Mouse (Mus musculus) liver, embryonic 11.5 days (tissue): ENCODE measurements around the gene Ppp1r18. TPM values are rescaled to one million over a fixed set of nuclear protein-coding genes. Genes with fewer than 3 reads are reported as not detected.

Experiments used
- ATAC-seq: fragments of 200-750 bp; cut with Nextera tagmentation; replicated peaks from 2 replicates; pipeline ENCODE4 v1.8.0; 2017; ENCODE audit warnings: moderate number of reproducible peaks, mild to moderate bottlenecking, moderate TSS enrichment, moderate library complexity; ENCODE audit not compliant: low FRiP score
- DNase-seq: peaks from one replicate; pipeline ENCODE4 v3.0.0-alpha.2; 2017; ENCODE audit warnings: low spot score
- H3K27ac ChIP-seq: fragments of 300-500 bp; sonication (generic); 2 replicates; pipeline ENCODE4 v1.5.1; 2014; ENCODE audit warnings: mild to moderate bottlenecking, low read depth, low read length, control low read depth
- H3K27me3 ChIP-seq: fragments of 300-500 bp; sonication (generic); replicated peaks from 2 replicates; pipeline ENCODE4 v1.6.1; 2014; ENCODE audit warnings: low read length, mixed read lengths; ENCODE audit not compliant: control insufficient read depth, insufficient read depth
- H3K36me3 ChIP-seq: fragments of 300-500 bp; sonication (generic); 2 replicates; pipeline ENCODE4 v1.6.1; 2014; ENCODE audit warnings: mild to moderate bottlenecking, low read length, moderate library complexity, mixed read lengths; ENCODE audit not compliant: control insufficient read depth, insufficient read depth
- H3K4me1 ChIP-seq: fragments of 300-500 bp; sonication (generic); replicated peaks from 2 replicates; pipeline ENCODE4 v1.6.1; 2014; ENCODE audit warnings: low read length, mixed read lengths; ENCODE audit not compliant: control insufficient read depth, insufficient read depth
- H3K4me2 ChIP-seq: fragments of 300-500 bp; sonication (generic); 2 replicates; pipeline ENCODE4 v1.6.1; 2014; ENCODE audit warnings: mild to moderate bottlenecking, control low read depth, moderate library complexity
- H3K4me3 ChIP-seq: fragments of 300-500 bp; sonication (generic); 2 replicates; pipeline ENCODE4 v1.5.1; 2014; ENCODE audit warnings: low read depth, low read length, control low read depth
- H3K9ac ChIP-seq: fragments of 300-500 bp; sonication (generic); 2 replicates; pipeline ENCODE4 v1.6.1; 2014; ENCODE audit warnings: low read depth, low read length, control low read depth
- H3K9me3 ChIP-seq: fragments of 300-500 bp; sonication (generic); 2 replicates; pipeline ENCODE4 v1.6.1; 2016; ENCODE audit warnings: low read length, inconsistent platforms, mixed read lengths; ENCODE audit not compliant: control insufficient read depth
- WGBS: fragments of 180-500 bp; shearing (Covaris S2); extraction: QIAGEN DNeasy Blood & Tissue Kit; methylation state at CpG from one replicate; pipeline ENCODE4 v1.1.7; 2014; 5-methylcytosine and 5-hydroxymethylcytosine counted together
- polyA plus RNA-seq: library from polyadenylated mRNA; unstranded; fragments of >200 nt; fragmentation: Nextera tagmentation; extraction: Ambion mirVana; gene quantifications from 2 replicates; pipeline ENCODE4 v1.2.1, GENCODE M21; 2014

Gene Ppp1r18
- polyA plus RNA-seq, 1 experiment from 2014 or later = 22.0 TPM

GRCm38 (mm10) chr17:35860831-35861197 is 4.6 kb upstream of the Ppp1r18 start:
- DNase-seq (no peak), ATAC-seq (no peak)
- H3K4me3 ChIP-seq = peak overlapping the region; percentile 76
- peak overlapping the region; percentile 81 for H3K9ac ChIP-seq
- H3K27me3 ChIP-seq = no peaks in the 10 kb centered on the region
- peaks cover 9% of the 10 kb centered on the region for H3K36me3 ChIP-seq
- H3K4me1 ChIP-seq = peaks cover 14% of the 10 kb centered on the region
- peak overlapping the region; percentile 69 for H3K4me2 ChIP-seq
- 6% methylated on average over 12 of the region's 12 CpGs for WGBS
- no peaks in the 10 kb centered on the region for H3K9me3 ChIP-seq
- peak overlapping the region; percentile 83; the same call in 1 of the 2 replicates for H3K27ac ChIP-seq

- ATAC-seq = peak; percentile 93
- peak; percentile 93 for DNase-seq
- Histone ChIP-seq H3K9me3 (no peaks in the 10 kb centered on the region), H3K4me1 (peaks cover 14% of the 10 kb centered on the region), H3K36me3 (peaks cover 9% of the 10 kb centered on the region), H3K27me3 (no peaks in the 10 kb centered on the region), H3K9ac (peak within 1 kb of the TSS; percentile 81), H3K4me2 (peak within 1 kb of the TSS; percentile 69), H3K27ac (peak within 1 kb of the TSS; percentile 83), H3K4me3 (peak within 1 kb of the TSS; percentile 76)
- WGBS = under 1% methylated on average over 47 of the region's 47 CpGs
Measured at GRCm38 (mm10) chr17:35861198-35861857, 4.1 kb upstream of the Ppp1r18 start, which contains the start of gene Nrm. Gene Nrm, plus strand, starts transcription at chr17:35861318.

DNA sequence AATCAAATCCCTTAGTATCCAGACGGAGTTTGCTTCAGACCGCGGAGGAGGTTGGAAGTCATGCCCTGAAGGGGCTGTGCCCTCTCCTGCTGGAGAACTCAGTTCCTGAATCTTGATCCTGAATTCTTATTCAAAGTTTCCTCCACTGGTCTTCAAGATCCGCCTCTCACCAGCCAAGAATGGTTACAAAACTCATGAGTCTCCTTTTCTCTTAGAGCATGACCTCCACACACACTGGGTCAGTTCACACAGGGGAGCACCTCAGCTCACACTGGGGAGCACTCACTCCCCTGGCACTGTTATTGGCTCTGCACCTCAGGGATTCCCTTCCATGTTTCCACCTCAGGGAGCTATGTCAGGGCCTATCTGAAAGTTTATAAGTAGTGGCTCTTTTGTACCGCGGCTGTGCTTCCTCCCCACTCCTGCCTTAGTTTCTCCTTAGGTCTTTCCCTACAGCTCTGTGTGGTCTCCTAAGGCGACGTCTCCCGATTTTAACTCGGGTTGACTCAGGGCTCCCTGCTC is 500 bp upstream of the Ppp1r18 start:
- H3K4me3 ChIP-seq = peak overlapping the region; percentile 59
- peak overlapping the region; percentile 97 for H3K4me2 ChIP-seq
- DNase-seq (no peak), ATAC-seq (no peak)
- no peak overlapping the region for H3K9ac ChIP-seq
- peaks cover 36% of the 10 kb centered on the region for H3K4me1 ChIP-seq
- H3K27me3 ChIP-seq = peaks cover 4% of the 10 kb centered on the region; the same call in 1 of the 2 replicates
- H3K36me3 ChIP-seq = no peaks in the 10 kb centered on the region
- peak overlapping the region; percentile 82; the same call in 1 of the 2 replicates for H3K27ac ChIP-seq
- 25% methylated on average over 10 of the region's 10 CpGs for WGBS
- no peaks in the 10 kb centered on the region for H3K9me3 ChIP-seq

DNA sequence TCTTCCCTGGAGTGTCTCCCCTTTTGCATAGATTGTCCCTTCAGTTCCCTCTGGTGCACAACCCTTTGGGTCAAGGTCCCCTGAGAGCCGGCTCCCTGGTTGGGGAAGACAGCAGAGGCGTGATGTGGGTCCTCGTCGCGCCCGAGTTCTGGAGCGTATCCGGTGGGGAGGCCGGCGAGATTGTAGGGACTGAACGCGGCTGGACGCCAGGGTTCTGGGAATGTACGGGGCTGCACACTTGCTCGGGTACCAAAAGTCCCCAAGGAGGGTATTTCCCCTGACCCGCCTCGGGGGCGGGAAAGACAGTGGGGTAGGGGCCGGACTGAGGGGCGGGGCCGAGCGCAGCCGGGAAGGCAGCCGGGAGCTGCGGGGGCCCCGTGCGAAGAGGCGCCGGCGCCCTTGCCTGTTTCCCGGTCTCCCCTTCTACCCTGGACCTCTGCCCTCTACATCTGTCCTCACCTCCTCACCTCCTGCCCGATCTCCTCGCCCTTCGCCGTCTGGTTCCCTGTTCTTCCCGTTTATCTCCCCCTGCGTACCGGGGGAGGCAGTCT is 963 bp downstream of the Ppp1r18 start:
- H3K36me3 ChIP-seq = peaks cover 3% of the 10 kb centered on the region; the same call in 1 of the 2 replicates
- under 1% methylated on average over 37 of the region's 38 CpGs for WGBS
- H3K9ac ChIP-seq = peak overlapping the region; percentile 68
- H3K27me3 ChIP-seq = peaks cover 4% of the 10 kb centered on the region; the same call in 1 of the 2 replicates
- peak overlapping the region; percentile 59 for H3K4me3 ChIP-seq
- H3K27ac ChIP-seq = peak overlapping the region; percentile 82
- DNase-seq (peak; percentile 70), ATAC-seq (no peak)
- H3K4me1 ChIP-seq = peaks cover 44% of the 10 kb centered on the region
- H3K9me3 ChIP-seq = peaks cover 3% of the 10 kb centered on the region; the same call in 1 of the 2 replicates
- H3K4me2 ChIP-seq = peak overlapping the region; percentile 97

- WGBS = 6% methylated on average over 26 of the region's 26 CpGs
- Histone ChIP-seq H3K36me3 (peaks cover 4% of the 10 kb centered on the region; the same call in 1 of the 2 replicates), H3K27ac (peak overlapping the region; percentile 82), H3K4me2 (peak overlapping the region; percentile 97), H3K4me3 (peak overlapping the region; percentile 59), H3K27me3 (peaks cover 4% of the 10 kb centered on the region; the same call in 1 of the 2 replicates), H3K4me1 (peaks cover 40% of the 10 kb centered on the region), H3K9me3 (peaks cover 4% of the 10 kb centered on the region; the same call in 1 of the 2 replicates), H3K9ac (peak overlapping the region; percentile 68)
- DNase-seq (no peak), ATAC-seq (no peak)
Measured at GRCm38 (mm10) chr17:35866911-35867890, 1.8 kb downstream of the Ppp1r18 start.

GRCm38 (mm10) chr17:35868165-35868820 is 2.9 kb downstream of the Ppp1r18 start:
- H3K27ac ChIP-seq = peak overlapping the region; percentile 82
- ATAC-seq = no peak
- H3K4me3 ChIP-seq = peak overlapping the region; percentile 59
- peaks cover 4% of the 10 kb centered on the region; the same call in 1 of the 2 replicates for H3K27me3 ChIP-seq
- DNase-seq = no peak
- H3K4me2 ChIP-seq = peak overlapping the region; percentile 97
- peaks cover 4% of the 10 kb centered on the region; the same call in 1 of the 2 replicates for H3K9me3 ChIP-seq
- H3K9ac ChIP-seq = peak overlapping the region; percentile 57
- WGBS = 18% methylated on average over 17 of the region's 17 CpGs
- H3K4me1 ChIP-seq = peaks cover 41% of the 10 kb centered on the region
- H3K36me3 ChIP-seq = peaks cover 4% of the 10 kb centered on the region; the same call in 1 of the 2 replicates

DNA sequence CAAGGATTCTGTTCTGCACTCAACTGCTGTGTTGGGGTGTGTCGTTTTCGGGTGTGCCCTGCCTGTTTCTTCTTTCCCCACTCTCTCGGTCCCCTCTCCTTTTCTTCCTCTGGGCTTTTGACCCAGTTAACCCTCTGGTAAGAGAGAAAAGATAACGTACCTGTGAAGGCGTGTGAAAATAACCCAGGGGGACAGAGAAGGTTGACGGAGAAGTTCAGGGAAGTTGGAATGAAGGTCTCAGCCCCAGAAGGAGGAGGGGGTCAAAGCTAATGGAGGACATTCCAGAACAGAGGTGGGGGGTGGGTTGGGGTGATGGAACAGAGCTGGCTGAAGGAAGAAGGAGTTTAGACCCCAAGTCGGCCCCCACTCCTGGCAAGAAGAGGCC is 3.6 kb downstream of the Ppp1r18 start:
- 3% methylated on average over 7 of the region's 7 CpGs for WGBS
- ATAC-seq = no peak
- Histone ChIP-seq H3K9ac (peak overlapping the region; percentile 57), H3K4me1 (peaks cover 46% of the 10 kb centered on the region), H3K36me3 (peaks cover 4% of the 10 kb centered on the region; the same call in 1 of the 2 replicates), H3K27me3 (peaks cover 4% of the 10 kb centered on the region; the same call in 1 of the 2 replicates), H3K27ac (peak overlapping the region; percentile 82), H3K4me3 (peak overlapping the region; percentile 59), H3K9me3 (peaks cover 4% of the 10 kb centered on the region; the same call in 1 of the 2 replicates), H3K4me2 (peak overlapping the region; percentile 97)
- no peak for DNase-seq
